Mouse (Mus musculus) layer of hippocampus, adult 8-10 months (tissue): ENCODE measurements around the gene Ptpdc1. TPM values are rescaled to one million over a fixed set of nuclear protein-coding genes. Genes with fewer than 3 reads are reported as not detected.

Source experiments
- DNase-seq, 2 experiments: peaks; one replicate each; pipeline ENCODE4 v3.0.0; 2022; ENCODE audit warnings: low spot score in 2 of 2
- total RNA-seq, 4 experiments: library from RNA; stranded (reverse); gene quantifications; 2 replicates each; pipeline ENCODE4 v1.2.4; 2022

Gene Ptpdc1
- total RNA-seq, 4 experiments from 2014 or later = 33.7 to 36.7 (median 35.4) TPM

DNA sequence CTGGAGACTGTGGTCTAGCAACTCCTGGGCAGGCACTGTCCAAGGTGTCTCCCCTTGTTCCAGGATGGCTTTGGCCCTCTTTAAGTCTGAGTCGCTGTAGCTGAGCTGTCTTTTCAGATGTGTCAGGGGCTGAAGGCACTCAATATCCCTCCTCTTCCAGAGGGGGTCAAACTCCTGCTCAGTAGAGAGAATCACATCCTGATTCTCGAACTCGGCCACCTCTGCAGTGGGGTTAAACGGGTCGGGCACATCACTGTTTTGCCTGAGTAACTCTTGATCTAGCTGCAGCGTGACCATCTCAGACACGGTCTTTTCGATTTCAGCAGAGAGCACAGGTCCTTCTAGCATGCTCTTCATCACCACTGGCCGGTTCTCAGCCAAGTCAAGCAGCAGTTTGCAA is 39.0 kb downstream of the Ptpdc1 start:
- DNase-seq = no peak

DNA sequence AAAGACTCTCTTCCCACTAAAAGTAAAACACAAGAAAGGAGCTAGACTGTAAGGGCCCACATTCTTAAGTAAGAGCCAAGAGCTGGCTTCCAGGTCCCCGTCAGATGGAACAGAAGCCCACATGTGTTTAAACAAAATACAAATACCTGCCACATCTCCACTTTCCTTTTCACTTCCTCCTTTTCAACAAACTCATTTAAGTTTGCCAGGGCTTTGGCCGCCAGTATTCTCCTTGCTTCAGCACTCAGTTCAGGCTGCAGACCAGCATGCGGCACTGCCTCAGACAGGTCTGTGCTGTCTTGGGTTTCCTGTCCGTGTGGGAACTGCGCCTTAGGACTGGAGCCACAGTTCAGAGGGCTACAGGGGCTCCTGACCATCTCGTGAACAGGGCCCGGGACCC is 39.7 kb downstream of the Ptpdc1 start:
- no peak for DNase-seq

DNA sequence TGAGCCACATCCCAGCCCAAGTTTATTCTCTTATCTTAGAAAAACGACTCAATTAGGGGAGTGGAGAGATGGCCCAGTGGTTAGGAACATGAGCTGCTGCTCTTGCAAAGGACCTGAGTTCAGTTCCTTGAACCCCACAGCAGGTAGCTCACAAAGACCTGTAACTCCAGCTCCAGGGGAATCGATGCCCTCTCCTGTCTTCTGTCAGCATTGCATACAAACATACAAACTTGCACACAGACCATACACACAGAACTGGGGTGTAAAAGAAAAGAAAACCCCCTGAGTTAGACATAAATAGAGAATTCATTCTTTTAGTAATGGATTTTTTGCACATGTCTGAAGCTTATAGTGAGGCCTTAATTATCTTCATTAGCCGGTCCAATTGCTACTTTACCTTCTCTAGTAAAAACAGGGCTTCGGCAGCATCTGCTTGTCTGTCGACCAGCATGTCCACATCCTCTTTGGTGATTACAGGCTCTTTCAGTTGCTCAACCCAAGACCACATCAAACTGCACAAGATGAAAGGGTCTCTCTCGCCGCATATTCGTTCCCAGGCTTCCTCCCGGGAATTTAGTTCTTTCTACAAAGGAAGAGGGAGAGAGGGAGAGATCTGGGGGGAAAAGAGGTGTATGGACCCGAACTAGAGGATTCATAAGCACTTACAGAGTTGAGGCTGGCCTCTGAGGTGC is 42.6 kb downstream of the Ptpdc1 start:
- no peak for DNase-seq

DNA sequence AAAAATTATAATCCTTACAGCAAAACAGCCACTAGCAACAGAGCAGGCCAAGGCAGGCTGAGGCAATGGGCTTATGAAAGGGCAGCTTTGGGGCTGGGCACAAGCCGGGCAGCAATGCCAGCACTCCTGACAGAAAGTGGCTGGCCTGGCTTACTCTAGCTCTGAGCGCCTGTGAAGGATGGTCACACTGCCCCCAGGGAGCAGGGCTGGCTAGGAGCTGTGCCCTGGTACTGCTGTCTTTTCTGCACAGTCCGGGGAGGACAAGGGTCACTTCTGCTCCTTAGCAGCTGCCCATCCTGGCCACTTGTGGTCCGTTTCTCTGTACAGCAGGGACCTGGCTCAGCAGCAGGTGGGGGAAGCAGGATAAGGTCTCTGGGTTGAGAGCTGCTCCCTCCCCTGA is 46.8 kb downstream of the Ptpdc1 start:
- no peak for DNase-seq

DNA sequence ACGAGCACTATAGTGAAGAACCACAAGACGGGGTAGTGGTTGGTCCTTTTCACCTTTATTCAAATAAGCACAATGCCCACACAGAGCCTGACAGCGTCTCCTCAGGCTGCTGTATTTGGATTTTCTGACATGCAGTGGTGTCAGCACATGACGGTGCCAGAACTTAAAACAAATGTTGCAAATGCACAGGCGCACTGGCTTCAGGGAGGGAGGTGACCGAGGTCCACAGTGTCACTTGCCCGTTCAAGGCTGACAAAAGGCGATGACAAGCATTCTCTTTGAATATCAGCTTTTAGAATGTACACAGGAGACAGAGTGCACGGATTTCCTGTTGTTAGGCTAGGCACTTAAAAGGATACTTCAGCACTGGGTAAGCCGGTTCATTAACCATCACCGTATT is 47.6 kb downstream of the Ptpdc1 start:
- no peak for DNase-seq

DNA sequence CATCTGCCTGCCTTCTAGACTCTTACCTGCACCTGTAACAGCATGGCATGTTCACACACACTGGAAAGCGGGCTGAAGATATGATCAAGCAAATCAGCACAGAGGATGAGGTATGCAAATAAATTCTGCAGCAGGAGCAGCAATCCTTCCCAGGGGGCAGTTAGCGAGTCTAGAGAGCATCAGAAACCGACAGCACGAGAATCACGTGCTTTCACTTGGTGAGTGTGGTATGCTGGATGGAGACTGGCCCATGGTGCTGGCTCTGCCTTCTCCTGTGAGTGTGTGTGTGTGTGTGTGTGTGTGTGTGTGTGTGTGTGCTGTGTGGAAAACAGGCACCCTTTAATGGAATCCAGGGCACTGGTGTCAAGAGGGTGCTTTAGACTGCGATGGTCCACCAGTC is 48.5 kb downstream of the Ptpdc1 start:
- no peak for DNase-seq

DNA sequence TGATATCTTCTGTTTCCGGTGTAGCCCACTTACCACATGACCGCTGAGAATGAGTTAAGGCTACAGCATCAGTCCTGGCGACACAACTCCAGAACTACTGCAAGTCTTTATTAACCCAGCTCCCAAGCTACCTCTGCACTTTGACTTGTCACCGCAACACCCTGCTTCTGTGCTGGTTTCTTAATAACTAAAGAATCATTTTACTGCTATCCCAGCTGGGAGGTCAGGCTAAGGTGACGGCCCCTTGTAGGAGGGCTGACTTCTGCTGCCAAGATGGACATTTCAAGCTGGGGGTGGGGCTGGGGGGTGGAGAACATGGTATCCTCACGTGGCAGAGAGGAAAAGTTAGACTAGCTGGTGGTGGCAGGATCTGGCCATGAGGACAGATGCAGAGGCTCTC is 50.7 kb downstream of the Ptpdc1 start:
- no peak for DNase-seq

DNA sequence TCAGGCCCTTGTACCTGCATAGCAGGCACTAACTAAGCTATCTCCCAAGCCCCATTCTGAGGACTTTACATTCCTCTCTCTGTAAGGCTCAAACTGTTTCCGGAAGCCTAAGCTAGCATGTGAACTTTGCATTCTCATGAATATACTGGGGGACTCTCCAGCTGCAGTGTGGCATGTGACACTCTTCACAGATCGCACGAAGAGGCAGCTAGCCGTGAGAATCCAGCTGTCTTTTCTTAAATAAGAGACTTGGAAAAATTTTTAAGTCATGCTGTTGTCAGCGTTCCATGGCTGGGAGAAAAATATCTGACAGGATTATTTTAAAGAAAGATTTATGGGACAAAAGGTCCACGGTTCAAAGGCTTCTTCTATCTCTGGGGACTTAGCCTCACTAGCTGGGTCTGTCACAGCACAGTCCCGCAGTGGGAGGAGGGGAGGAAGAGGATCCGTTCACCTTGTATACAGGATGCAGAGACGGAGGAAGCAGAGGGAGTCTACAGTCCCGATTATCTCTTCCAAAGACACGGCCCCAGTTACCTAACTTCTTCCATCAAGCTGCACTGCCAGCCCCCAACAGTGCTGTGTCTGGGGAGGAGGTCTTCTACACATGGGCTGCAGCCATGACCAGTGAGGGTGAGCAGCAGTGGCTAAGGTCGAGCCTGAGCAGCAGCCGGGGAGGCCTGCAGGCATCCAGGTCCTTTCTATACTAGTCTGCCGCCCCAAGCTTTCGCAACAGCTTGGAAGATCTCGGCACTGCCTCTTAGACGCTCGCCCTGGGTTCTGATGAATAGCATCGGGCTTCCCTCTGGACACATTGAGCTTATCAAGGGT is 51.7 kb downstream of the Ptpdc1 start:
- DNase-seq = no peak

DNA sequence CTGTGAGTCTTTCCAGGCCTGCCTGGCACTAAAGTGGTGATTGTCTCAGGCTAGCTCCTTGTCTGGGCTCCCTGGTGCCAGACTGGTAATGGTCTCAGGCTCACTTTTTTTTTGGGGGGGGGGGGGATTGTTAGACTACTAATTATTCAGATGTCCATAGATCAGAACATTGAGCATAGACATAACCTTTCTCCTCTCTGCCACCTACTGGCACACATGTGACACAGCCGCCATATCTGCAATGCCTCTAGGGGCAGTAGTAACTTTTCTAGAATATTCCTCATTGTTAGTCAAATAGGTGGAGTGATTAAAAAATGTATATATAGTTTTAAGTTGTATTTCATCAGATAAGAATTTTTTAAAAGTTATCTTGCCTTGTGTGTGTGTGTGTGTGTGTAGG is 53.3 kb downstream of the Ptpdc1 start:
- DNase-seq = no peak

DNA sequence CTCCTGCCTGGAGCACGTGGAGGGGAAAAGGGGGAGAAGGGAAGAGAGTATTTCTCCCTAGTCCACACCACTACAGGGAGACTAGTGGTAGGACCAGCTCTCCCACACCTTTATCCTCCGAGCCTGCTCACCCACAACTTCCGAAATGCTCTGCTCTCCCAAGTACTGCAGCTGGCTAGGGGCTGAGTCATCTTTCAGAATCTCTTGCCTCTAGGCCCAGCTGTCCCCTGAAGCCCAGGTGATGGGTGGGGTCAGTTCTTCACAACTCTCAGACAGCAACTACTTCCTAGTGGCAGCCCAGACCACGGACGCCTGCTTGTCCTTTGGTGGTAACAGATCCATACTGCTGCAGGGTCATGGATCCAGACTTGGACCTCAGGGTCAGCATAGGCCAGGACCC is 54.2 kb downstream of the Ptpdc1 start:
- no peak for DNase-seq

DNA sequence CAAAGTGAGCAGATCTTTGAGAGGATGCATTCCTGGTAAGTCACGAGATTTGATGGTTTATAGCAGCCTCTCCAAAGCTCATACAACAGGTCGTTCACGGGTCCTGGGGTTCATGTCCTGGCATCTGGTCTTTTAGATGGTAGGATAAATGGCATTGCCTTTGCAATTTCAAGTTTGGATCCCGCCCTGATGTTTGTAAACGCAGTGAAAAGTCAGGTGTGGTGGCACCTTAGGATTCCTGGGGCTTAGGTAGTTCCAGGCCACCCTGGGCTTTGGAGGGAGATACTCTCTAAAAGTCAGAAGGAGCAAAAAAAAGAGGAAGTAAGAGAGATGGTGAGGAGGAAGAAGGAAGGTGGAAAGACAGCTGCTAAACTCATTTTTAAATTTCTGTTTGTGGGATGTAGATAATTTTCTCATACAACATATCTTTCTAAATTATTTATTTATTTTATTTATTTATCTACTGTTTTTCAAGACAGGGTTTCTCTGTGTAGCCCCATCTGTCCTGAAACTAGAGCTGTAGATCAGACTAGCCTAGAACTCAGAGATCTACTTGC is 55.8 kb downstream of the Ptpdc1 start:
- no peak for DNase-seq

DNA sequence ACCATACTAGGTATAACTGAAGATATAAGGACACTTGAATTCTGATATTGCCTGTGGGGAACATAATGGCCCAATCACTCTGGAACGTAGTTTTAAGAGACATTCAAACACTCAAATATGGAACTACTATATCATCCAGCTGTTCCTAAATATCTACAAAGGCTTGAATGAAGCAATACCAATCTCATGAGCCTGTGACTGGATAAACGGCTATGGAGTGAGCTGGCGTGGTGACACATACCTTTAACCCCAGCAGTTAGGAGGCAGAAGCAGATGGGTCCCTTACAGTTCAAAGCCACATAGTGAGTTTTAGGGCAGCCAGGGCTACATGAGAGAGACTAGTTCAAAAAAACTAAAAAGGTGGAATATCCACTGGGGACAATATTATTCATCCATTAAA is 57.8 kb downstream of the Ptpdc1 start:
- no peak for DNase-seq

DNA sequence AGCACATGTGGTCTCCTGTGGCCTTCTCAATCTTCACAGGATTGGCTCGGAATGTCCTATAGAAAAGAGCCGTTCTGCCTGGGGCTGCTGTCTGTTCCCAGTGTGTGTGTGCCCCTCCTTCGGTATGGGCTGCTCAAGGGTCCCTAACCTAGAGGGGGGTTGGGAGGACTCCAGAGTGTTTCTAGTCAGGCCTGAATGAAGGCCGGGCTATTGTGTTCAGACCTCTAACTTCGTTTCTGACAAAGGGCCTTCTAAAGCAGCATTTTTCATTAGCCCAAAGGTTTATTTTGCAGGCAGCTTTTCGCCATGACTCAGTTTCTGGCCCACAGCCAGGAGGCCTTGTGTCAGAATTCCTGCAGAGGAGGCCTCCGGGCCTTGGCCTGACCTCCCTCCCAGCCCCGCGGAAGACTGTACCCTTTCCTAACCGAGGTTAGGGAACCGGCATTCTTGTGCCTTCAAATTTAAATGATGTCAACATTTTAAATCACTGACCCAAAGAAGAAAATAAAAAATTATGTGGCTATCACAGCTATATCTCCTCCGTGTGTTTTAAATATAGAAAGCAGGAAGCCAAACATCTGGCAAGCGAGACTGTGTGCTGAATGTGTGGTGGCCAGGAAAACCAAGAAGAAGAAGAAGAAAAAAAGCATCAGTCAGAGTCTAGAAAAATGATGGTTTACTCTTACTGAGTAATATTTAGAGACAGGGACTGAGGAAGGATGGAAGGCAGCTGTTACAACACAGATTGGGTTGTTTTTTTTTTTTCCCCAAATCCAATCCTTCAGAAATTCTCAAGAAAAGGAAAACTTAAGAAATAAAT is 59.1 kb downstream of the Ptpdc1 start:
- peak; percentile 51 to 57 for DNase-seq

DNA sequence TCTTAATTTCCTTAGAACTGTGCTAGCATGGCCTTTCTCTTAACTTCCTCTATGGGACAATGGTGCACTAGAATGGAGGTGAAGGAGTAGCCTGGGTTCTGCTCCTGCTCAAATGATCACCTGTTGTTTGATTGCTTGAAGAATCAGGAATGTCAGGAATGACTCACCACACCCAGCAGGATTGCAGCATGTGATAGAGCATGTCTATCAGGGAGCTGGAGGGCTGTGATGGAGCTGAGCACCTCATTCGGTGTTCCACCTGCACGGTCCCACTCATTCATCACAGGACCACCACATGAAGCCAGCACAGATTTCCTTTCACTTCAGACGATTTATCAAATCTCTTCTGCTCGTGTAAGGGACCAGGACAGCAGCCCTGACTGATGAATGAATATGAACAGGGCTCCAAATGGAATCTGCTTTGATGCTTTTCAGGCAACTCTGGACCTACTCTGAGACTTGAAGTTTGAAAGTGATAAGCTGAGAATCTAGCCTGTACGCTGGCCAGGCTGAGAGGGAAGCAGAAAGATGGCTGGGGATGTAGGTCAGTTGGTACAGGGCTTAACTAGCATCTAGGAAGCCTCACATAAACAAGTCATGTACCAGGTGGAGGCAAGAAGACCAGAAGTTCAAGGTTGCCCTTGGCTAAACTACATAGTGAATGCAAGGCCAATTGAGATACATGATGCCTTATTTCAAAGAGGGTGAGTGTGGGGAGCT is 60.4 kb downstream of the Ptpdc1 start:
- no peak for DNase-seq

DNA sequence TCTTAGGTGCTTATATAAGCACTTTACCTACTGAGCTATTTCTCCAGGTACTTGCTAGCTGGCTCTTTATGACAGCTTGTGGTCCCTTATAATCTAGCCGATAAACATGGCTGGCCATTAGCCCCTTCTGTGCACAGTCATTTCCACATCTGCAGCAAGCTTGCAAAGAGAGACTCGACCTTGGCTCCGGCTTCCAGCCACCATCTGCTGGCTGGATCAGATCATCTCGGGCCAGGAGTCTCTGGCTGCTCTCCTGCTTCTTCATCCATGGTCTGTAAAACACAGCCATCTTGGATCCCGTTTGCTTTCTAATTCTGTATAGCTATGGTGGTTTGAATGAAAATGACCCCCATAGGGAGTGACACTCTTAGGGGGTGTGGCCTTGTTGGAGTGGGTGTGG is 63.1 kb downstream of the Ptpdc1 start:
- no peak for DNase-seq

DNA sequence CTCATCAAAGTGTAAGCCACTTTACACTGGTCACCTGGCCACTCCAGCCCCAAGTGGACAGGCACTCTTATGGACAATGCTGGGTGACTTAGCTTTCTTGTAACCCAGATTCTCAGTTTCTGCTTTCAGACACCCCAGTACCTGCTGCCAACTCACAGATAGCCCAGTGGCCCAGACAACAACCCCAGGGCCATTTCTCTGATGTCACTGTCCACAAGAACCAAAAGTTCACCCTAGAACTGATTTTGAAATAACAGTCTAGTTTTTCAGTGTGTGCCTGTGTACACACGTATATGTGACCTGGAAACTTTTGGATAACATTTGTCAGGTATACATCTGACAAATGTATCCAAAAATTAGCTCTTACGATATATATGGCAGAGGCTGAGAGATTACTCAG is 64.0 kb downstream of the Ptpdc1 start:
- DNase-seq = no peak

DNA sequence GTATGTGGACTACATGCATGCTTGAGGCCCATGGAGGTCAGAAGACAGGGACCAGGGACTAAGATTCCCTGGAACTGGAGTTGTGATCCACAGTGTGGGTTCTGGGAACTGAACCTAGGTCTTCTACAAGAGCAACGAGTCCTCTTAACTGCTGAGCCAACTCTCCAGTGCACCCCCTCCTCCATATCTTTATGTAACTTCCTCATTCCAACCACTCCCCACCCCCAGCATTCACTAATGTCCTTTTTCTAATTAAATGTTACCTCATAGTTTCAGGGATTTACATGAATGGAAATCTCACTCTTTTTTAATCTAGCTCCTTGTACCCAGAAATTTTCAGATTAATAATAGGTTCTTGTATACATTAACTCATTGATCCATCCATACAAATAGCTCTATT is 69.5 kb downstream of the Ptpdc1 start:
- DNase-seq = no peak

DNA sequence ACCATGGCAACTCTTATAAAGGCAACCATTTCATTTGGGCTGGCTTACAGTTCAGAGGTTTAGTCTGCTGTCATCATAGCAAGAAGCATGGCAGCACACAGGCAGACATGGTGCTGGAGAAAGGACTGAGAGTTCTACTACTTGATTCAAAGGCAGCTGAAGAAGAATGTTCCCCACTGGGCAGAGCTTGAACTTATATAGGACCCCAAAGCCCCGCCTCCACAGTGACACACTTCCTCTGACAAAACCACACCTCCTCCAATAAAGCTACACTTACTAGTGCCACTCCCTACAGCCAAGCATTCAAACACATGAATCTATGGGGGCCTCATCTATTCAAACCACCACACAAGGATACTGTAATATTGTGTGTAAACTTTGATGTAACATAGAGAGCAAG is 70.9 kb downstream of the Ptpdc1 start:
- DNase-seq = no peak

DNA sequence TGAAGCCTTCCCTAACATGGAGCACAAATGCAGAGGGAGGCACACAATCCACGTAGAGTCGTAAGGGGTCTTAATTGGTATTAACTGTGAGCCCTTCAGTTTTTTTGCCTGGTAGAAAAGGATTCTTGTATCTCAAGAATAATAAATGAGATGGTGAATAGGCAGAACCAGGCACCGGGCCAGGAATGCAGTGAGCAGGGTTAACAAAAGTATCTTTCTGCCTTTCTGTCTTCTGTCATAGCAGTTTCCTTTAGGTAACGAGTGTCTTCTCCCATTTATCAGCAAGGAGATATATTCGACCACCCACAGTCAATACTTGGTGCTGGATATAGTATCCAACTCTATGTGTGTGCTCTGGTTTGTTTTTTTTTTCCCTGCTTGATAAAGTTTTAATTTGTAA is 72.0 kb downstream of the Ptpdc1 start:
- DNase-seq = no peak

DNA sequence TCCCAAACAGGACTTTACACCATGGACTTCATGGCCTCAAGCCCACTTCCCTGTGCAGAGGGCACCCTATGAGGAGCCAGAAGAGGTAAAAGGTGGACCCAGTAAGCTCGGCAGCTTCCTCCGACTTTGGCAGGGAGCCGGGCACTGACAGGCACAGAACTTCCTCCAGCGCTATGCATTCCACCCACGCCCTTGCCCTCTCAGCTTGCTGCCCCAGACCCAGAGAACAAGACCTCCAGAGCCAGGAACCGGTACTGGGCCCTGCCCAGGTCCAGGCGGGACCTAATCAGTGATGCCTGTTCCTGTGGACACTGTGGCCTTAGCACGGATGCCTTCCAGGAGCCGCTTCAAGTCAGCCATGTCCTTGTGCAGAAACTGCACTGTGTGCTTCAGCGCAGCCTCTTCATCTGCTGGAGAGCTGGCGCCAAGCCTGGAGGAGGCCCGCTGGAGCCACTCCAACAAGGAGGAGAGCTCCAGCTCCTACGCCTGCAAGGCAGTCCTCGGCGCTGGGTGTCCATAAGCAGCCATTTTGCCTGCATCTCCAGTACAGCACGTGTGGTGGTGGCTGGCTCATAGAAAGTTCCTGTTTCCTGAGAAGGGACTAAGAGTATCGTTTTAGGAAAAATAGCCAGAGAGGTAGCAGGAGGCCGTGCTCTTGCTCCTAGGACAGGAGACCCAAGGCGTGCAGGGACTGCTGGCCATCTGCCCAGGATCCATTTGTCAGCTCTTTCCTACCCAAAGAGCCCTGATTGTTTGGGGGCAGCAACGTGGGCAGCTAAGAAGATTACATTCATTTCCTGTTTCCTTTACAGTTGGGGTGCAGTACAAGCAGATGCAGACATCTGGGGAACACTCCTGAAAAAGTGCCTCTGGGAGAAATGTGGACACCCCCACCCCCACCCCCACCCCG is 73.0 kb downstream of the Ptpdc1 start:
- peak; percentile 82 to 93 for DNase-seq
